In genomic region chr5:23432708-23433645, GRCm38 (mm10) we compare ENCODE assay signal across 8 mouse cellular contexts. TPM values are rescaled to one million over a fixed set of nuclear protein-coding genes. Genes with fewer than 3 reads are reported as not detected.
A peak's percentile ranks its signal among the peaks of the same experiment; 100 is the strongest.
DNase-seq lines count a peak whose midpoint lies in the region; ATAC-seq lines count a peak whose summit lies in the region.

No protein-coding gene starts in this region.

- peak; percentile 64 for ATAC-seq in inflammation-experienced regulatory T-cells, adult 6 months
- ATAC-seq in megakaryocyte progenitor cell, adult 5-6 weeks (replicated peaks; ENCODE audit: poor library complexity) = peak; percentile 61

- intact Hi-C loops in left cerebral cortex, postnatal 10 days (cut with DNase I) = no loop called here

- DNase-seq in adrenal gland, adult 18-20 months (ENCODE audit: low spot score in 2 of 2) = peak; percentile 95 to 97
- peak; percentile 96 for DNase-seq in embryo, embryonic 10.5 days (ENCODE audit: low spot score)
- DNase-seq in gastrocnemius, postnatal 10 days = peak; percentile 100
- DNase-seq in left cerebral cortex, postnatal 10 days (ENCODE audit: extremely low spot score in 1 of 2, low spot score in 2 of 2) = peak; percentile 99
- DNase-seq in right cerebral cortex, postnatal 10 days (ENCODE audit: low spot score in 2 of 2) = peak; percentile 99
- DNase-seq in urinary bladder, postnatal 14 days (ENCODE audit: low spot score) = peak; percentile 99

RNA-seq across cellular contexts. Expression of gene Kmt2e, which starts 1.3 kb away (rescaled TPM):
- 10 to 100 TPM; 58.3 to 69.8 TPM for total RNA-seq in adrenal gland, adult 18-20 months (2021)
- 10 to 100 TPM; 33.1 to 45.6 TPM for total RNA-seq in gastrocnemius, postnatal 10 days (2021)
- 100 to 1,000 TPM; 200 to 243 (median 210) TPM for polyA plus RNA-seq in inflammation-experienced regulatory T-cells, adult 6 months (2017; shearing (Covaris generic))
- 100 to 1,000 TPM; 126 TPM for total RNA-seq in left cerebral cortex, postnatal 10 days (2021)
- total RNA-seq in megakaryocyte progenitor cell, adult 5-6 weeks (2015) = 122 and 127 TPM in 2 replicates
- total RNA-seq in megakaryocyte progenitor cell, adult 5-6 weeks (2017) = 50.1 and 60.1 TPM in 2 replicates

Comparison
In these comparisons a context has a peak if more than half of its experiments do, and no peak if none do; other contexts are left out.
1. Peak in every context shown above with its lines: DNase-seq and ATAC-seq.